Mouse (Mus musculus) NIH3T3 (cell line): Measurements from ENCODE around the gene Smarca1.

Experiments used
- DNase-seq: peaks from one replicate; pipeline ENCODE4 v3.0.0-alpha.2; 2012; ENCODE audit warnings: low read depth

Smarca1 gene

DNA sequence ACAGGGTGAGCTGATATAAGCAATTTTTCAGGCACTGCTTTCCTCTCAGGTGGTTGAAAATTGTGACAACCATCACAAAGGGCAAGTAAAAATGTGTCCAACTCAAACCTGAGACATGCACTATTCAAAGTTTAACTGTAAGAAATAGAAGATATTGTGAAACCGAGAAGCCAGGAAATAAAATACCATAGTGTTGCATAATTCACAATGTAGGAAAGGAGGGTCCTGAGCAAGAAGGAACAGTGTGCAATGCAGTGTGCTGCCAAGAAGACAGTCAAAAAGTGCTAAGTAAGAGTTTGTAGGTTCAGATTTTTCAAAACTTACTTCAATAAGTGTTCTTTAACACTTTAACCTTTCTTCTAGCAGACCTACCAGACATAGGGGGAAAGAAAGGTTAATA, 128.3 kb downstream of the Smarca1 start:
- peak; percentile 4 for DNase-seq

DNA sequence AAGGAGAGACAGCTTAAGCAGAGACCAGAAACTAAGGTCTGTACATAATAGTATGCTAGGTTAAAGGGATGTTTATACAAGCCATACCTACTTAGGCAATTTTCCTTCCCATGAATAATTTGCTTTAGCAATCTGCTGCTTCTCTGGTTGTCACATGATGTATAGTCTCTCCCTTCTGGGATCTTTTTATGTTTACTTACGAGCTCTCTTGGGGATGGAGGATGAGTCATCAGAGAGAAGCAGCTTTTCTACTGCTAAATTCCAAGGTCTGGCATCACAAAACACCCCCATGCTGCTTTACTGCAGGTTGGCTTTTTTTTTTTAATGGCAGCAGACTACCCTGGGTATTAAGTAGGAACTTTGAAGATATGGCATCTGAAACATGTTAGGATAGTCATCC, 132.6 kb downstream of the Smarca1 start:
- DNase-seq, result peak; percentile 65
